Mouse (Mus musculus) E14TG2a.4 (cell line): ENCODE results near the gene Itpr1.

ENCODE experiments used
- CTCF ChIP-seq: conservative IDR thresholded peaks from 2 replicates; pipeline ENCODE4 v1.5.1; 2014; ENCODE audit warnings: low read length
- POU5F1 ChIP-seq: IDR thresholded peaks from 2 replicates; pipeline ENCODE4 v1.6.1; 2014; ENCODE audit warnings: low read length, borderline replicate concordance

- TF ChIP-seq CTCF (no peak), POU5F1 (no peak)
These were observed 89.0 kb downstream of the Itpr1 start for GRCm38 (mm10) chr6:108301856-108302255.
